Mouse (Mus musculus) testis, postnatal 10 days (tissue): ENCODE results near the gene Rnf135.
A peak's percentile ranks its signal among the peaks of the same experiment; 100 is the strongest.
"Not testable (repeated sequence)": the region's sequence is repeated elsewhere in the genome, so short reads cannot be mapped to it uniquely, and the experiment has no call there.

Experiments used
- DNase-seq: peaks from one replicate; pipeline ENCODE4 v3.0.0; 2021; ENCODE audit warnings: low spot score

Rnf135 gene

DNA sequence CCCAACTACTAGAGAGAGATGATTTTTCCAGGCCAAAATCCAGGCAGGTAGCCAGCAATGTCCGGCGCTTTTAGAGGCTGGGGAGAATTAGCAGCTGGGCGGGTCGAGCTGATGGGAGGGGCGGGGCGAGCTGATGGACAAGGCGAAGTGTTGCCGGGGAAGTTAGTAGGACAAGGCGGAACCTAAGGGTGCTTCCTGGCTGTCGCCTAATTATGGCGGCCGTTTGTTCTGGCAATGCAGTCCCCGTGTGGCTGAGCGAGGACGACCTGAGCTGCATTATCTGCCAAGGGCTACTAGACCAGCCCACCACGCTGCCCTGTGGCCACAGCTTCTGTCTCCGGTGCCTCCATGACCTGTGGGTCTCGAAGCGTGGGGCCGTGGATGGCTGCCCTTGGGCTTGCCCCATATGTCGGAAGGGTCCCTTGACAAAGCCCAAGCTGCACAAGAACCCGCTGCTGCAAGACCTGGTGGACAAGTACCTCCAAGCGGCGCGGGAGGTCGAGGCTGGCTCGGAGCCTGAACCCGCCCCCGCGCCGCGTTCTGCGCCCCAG, at the start of gene Rnf135:
Gene Rnf135 (plus strand): TSS at position 147 of the 551 bp plus-strand sequence.
- DNase-seq = peak; percentile 98

DNA sequence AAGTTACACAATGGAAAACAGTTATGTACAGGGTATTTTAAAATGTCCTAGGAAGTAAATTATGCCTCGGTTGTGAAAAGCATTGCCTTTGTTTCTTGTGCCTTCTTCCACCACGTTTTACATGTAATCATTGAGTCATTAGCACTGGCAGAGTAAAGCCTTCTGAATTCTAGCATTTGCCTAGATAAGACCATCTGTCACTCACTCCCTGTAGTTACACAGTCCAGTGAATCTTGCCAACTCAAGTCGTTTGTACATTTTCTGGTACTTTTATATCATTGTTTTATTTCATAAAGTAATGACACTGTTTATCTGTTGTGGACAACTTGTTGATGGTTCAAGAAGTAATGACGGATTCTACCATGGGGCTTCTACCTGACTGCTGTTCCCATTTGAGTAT, 48.9 kb upstream of the Rnf135 start:
- DNase-seq = no peak

DNA sequence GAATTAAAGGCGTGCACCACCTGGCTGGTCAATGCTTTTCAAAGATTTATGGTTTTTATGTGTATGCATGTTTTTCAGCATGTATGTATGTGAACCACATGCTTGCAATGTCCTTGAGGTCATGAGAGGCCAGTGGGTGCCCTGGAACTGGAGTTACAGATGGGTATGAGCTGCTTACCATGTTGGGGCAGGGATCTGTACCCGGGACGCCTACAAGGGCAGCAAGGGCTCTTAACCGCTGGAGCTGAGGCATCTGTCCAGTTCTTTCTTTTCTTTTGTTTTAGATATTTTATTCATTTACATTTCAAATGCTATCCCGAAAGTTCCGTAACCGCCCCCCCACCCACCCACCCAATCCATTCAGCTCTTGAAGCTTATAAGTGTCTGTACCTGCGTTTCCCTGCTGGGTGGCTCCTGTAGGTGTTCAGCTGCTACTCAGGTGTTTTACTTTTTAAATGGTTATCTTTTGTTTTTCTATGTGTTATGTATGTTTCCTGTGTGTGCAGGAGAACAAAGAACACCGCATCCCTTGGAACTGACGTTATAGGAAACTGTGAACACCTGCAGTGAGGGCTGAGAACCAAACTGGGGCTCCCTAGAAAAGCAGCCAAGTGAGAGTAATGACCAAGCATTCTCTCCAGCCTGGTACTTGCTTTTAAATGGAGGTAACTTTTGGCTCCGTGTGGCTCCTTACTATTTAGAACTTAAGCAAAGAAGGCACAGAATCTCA, 47.5 kb upstream of the Rnf135 start:
- DNase-seq = no peak

DNA sequence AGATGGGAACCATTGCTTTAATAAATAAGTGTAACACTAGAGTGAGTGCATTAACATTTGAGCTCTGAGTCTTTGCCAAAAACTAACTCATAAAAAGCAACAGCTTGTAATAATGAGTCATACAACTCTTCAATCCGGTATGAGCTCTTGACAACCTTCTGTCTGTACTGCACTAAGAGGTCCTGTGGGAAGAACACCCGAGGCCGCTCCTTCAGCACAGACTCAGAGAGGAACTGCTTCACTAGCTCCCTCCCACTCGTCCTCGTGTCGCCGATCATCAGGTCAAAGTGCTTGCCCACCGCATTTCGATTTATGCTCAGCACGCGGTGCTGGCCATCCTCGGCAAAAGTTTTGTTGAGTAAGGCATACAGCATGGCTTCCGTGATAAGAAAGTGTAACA, 46.9 kb upstream of the Rnf135 start:
- DNase-seq = peak; percentile 34

DNA sequence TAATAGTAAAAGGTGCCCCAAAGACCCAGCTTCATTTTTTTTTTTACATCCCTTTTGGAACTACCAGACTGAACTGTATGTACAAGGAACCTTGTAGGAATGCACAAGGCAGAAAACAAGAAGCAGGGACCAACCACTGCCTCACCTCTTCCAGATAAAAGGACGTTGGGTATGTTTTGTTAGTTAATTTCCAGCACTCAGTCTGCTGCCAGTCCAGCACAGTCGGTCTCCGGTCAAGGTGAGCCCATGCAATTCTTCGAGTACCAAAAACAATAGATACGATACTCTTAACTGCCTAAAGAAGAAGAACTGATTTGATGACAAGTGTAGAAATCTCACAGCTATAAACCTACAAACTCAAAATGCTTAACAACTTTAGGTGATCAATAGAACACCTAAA, 45.9 kb upstream of the Rnf135 start:
- DNase-seq = no peak

DNA sequence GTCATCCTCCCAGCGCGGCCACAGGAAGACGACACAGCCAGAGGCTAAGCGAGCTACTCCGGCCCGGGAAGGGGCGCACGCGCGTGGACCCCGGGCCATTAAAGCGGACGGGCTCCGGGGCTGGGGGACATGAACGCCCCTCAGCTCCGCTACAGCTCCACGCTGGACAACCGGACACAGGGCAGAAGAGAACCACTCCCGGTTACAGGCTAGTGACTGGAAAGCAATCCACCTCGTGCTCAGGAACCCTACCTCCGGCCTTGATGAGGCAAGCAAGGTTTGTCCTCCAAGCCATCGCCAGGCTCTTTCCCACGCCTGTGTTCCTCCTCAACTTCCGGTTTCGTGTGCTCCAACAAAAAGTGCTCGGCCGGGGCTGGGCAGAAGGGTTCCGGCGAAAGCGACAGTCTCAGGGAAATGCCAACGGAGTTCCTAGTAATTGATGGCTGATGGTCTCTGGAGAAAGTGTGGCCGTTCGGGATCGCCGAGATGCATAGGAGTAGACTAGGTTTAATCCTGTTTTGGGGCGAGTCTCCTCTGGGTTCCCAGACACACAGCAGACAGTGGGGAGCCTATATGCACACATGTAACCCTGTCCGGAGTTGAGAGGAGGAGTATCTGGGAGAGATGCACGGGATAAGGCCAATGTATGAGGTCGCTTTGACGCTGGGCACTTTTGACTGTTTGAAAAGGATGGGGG, 41.7 kb upstream of the Rnf135 start, which contains the start of gene Tefm:
Gene Tefm (minus strand): TSS at position 351 of the 697 bp plus-strand sequence.
- peak; percentile 87 for DNase-seq

DNA sequence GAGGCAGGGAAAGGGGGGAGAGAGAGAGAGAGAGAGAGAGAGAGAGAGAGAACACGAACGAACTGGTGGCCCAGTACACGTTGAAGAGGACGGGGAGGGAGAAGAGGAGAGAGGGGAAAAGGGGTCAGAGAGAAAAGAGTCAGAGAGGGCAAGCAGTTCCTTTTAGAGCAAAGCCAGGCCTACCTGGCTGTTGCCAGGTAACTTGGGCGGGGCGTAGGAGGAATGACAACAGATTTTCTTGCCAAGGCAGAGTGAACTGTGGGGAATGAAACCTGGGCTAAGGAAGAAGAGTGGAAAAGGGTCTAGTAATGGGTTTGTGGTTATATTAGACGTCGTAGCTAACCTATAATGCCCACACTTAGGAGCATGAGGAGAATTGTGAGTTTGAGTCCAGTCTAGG, 40.8 kb upstream of the Rnf135 start:
- DNase-seq = peak; percentile 38

DNA sequence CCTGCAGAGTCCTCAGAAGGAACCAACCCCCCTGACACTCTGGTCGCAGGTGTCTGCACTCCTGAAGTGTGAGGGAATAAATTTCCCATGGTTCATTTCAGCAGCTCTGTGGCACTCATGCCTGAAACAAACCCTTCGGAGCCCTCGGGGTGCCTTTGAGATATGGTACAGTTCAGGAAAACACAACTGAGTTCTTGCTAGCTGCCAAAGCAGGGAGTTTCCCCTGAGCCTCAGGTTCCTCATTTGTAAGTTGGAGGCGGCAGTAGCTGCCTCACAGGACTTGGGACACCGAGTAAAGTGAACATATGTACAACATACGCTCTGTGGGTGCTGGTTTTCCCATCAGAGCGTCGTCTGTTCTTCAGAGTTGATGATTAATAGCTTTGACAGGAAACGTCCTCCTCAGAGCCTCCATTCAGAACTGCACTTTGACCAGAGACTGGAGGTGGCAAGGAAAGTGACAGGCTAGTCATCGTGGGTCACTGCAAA, 37.8 kb upstream of the Rnf135 start:
- no peak for DNase-seq

DNA sequence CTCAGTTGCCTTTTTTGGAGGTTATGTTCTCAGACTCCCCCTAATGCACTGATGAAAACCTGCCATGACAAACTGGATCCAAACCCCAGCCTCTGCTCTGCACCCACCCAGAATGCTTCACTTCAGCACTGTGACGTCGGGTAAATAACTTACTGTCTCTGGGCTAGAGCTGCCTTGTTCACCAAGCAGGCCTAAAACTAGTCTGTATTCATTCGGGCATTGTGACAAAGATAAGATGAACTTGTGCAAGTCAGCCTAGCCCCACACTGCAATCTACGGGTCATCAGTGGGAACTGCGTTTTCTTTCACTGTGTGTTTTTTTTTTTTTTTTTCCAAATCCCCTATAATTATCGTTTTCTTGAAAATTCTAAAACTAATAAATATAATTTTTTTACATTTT, 35.9 kb upstream of the Rnf135 start:
- no peak for DNase-seq

DNA sequence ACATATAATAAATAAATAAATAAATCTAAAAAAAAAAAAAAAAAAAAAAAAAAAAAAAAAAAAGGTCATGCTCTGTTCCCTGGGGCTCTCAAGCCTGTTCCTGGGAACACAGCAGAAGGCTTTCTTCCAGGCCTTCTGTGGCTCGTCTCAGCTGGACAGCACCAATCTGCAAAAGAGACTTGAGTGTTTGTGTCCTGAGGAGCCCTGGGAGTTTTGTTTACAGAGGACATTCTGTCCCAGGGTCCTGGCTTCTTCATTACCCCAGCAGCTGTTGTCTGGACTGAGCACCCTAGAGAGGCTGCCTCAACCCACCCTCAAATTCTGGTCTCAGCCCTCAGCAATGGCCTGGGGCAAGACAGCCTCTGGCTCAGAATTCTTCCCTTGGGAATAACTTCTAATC, 35.3 kb upstream of the Rnf135 start:
- no peak for DNase-seq

DNA sequence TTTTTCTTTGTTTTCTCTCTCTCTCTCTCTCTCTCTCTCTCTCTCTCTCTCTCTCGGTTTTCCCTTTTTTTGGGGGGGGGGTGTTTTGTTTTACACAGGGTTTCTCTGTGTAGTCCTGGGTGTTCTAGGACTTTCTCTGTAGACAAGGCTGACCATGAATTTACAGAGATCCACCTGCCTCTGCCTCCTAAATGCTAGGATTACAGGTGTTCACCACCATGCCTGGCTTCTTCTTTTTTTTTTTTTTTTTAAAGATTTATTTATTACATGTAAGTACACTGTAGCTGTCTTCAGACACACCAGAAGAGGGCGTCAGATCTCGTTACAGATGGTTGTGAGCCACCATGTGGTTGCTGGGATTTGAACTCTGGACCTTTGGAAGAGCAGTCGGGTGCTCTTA, 34.7 kb upstream of the Rnf135 start:
- not testable (repeated sequence) for DNase-seq

DNA sequence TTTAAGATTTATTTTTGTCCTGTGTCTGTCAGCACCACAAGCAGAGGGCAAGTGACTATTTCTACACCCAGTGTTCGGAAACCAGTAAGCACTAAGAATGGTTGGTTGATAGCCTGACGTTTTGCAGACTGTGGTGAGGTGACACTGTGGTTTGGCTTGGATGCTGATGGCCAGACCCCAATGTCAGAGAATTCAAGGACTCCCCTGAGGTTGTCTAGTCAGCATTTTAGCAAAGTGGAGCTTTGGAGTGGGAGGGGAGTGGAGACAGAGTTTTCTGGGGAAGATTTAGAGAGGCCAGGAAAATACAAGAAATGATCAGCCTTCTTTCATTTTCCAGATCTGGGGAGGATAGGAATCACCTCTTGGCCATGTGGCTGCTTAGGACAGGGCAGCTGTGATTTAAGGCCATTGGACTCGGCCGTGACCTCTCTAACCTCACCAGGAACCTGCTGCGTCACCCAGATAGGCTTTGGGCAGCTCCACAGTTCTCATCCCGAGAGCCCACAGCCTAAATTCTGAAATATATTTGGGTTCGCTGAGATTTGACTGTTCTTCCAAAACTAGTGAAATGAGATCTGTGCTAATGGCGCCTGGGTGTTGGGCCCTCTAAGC, 34.1 kb upstream of the Rnf135 start:
- no peak for DNase-seq

DNA sequence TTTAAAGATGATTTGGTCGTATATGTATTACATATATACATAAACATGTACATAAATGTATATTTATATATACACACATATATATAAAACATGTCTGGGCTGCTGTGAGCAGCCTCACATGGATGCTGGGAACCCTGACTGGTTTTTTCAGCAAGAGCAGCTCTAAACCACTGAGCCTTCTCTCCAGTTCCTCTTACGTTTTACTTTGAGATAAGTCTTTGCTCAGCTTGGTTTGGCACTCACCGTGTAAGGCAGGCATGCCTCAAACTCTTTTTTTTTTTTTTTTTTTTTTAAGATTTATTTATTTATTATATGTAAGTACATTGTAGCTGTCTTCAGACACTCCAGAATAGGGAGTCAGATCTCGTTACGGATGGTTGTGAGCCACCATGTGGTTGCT, 33.1 kb upstream of the Rnf135 start:
- DNase-seq = no peak

DNA sequence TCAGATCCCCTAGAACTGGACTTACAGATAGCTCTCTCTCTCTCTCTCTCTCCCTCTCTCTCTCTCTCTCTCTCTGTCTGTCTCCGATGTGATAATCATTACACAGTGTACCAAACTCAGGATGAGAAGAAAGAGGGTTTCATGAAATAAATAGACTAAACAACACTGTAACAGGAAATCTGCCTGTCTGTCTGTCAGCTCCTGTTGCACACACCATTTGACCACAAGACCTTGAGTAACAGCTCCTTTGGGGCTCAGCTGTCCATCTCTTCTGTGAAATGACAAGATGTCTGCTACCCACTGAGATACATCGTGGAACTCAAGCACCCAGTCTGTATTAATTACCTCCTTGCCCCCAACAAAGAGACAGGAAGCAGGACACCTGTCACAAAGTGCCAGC, 32.1 kb upstream of the Rnf135 start:
- DNase-seq = no peak

DNA sequence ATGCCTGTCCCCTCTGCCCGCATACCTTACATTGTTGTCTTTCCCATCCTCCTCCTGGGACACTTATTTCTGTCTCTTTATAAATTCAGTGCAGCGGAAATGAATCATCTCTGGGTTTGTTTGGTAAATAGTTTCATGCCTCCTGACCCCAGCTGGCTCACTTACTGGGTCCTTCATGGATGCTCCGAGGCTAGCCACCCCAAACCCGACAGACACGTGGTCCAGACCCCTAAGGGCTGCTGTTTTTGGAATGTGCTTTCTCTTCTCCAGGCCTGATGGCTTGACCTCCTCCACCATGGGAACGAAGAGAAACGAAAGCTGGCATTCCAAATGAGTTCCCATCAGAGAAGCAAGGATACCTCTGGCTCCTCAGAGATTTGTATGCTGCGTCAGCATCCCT, 31.3 kb upstream of the Rnf135 start:
- DNase-seq = no peak

DNA sequence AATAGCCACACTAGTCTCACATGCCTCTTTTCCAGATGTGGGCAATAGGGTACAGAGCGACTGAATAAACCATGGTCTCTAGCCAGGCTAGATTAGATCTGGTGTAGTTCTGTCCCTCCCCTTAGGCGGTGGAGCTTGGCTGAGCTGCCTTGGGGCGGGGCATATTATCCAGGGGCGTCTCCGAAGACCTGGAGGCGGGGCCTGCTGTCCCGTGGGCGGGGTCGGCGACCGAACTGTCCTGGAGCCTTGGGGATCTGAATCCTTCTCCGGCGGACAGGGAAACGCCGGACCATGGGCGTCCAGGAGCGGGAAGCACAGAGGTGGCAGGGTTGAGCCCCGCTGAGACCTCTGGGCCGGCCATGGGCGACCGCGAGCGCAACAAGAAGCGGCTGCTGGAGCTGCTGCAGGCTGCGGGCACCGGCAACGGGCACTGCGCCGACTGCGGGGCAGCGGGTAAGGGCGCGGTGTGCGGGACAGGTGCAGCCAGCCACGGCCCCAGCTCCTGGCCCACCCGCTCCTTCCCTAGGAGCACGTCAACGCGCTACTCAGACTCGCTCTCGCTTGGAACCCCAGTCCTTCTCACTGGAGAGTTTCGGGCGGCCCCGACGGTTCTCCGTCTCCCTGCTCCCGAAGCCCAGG, 29.7 kb upstream of the Rnf135 start, which contains the start of gene Adap2:
Gene Adap2 (plus strand): TSS at position 249 of the 639 bp plus-strand sequence.
- DNase-seq = peak; percentile 93

DNA sequence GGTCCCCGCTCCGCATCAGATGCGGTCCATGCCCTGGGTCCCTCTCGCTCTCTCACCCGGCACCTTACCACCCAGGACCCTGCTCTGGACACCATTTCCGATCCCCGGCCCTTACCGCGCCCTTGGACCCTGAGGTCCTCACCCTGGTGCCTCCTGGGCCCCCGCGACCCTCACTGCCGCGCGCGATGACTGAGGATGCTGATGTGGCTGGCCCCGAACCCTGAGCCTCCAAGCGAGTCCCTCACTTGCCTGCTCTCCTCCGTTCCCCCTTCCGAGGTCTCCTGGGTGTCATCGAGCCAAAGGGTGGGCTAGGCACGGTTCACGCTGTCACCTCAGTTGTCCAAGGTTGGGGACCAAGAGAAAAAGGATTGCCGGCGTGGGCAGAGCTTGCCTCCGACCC, 29.1 kb upstream of the Rnf135 start:
- DNase-seq = no peak

DNA sequence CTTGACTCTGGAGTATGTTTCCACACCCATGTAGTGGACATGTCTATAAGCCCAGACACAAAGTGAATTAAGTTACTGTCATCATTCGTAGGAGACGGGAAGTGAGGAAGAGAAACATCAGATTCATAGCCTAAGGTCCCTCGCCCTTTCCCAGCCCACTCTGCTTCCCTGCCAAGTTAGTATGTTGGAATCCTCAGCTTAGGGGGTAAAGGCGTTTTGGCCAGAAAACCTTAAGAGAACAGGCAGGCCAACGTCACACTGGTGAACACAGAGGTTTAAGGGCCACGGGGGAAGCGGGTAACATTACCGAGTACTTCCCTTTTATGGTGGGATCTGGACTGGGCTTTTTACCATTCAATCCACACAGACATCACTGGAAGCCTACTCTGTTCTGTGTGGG, 28.1 kb upstream of the Rnf135 start:
- DNase-seq = no peak

DNA sequence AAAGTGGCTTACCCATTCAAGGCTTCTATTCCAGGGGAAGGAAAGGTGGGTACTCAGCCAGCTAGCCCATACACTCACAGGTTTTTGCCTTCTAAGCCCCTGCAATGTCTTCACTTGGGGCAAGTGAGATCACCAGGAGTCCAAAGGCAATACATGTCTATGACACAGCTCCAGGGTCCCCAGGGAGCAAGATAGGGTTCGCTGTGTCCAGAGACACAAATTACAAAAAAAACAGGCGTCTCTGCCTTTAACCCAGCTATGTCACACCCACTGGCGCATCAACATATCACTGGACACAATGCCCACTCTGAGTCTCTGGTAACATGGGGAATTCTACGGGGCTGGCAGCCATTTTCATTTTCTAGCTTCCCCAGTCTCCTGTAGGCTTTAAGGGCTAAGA, 27.7 kb upstream of the Rnf135 start:
- no peak for DNase-seq

DNA sequence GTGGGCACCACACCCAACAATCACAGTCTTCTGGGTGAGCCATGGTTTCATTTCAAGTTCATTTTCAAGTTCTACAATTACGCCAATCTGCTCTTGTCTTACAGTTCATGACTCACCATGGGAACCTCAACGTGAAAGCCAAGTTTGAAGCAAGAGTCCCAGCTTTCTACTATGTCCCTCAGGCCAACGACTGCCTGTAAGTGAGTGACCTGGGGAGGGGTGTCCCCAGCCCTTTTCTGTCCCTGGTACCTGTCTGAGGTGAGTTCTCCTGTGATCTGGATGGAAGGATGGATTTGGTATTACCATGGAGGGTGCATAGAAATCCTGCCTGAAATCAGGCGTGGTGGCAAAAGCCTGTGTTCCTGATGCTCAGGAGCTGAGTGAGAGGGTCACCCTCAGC, 26.8 kb upstream of the Rnf135 start:
- DNase-seq = no peak

DNA sequence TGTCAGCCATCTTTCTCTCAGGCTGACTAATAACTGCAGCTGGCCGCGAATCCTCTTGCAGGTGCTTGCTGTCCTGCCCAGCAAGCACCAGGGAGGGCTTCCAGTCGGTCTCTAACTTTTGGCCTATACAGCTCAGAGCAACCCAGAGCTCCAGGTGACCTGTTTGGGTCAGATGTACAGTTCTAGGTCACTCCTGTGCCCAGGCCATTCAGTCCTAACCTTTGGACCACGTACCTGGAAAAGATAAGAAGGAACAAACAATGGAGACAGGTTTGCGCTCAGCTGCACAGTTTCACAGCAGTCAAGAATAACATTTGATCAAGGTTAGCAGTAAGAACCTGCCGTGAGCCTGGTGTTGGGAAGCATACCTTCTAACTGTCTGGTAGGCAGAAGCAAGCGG, 24.6 kb upstream of the Rnf135 start:
- no peak for DNase-seq

DNA sequence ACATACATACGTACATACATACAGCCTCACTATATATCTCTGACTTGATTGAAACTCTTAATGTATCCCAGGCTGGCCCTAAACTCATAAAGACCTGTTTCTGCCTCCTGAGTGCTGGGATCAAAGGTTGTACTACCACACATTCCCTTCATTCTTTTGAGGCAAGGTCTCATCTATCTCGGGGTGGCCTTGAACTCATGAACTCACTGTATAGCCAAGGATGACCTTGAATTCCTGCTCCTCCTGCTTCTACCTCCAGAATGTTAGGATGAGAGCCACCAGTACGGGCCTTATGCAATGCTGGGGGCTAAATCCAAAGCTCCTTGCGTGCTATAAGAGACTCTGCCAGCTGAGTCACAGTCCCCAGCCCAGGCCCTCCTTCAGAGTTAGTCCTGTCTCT, 22.6 kb upstream of the Rnf135 start:
- no peak for DNase-seq
